Mouse (Mus musculus): ENCODE data around the gene Spint2. TPM values are rescaled to one million over a fixed set of nuclear protein-coding genes. Genes with fewer than 3 reads are reported as not detected.

Gene Spint2
- polyA plus RNA-seq, 1 experiment from 2014 or later = 399 TPM

GRCm38 (mm10) chr7:29271687-29272465, 9.8 kb downstream of the Spint2 start:
- Histone ChIP-seq H3K27me3 (ENCODE audit: control insufficient read depth, insufficient read depth, low read length) (no peaks in the 10 kb centered on the region), H3K4me1 (ENCODE audit: control insufficient read depth, insufficient read depth, low read length) (peaks cover 32% of the 10 kb centered on the region), H3K4me2 (ENCODE audit: low read depth, low read length) (no peak overlapping the region), H3K9ac (ENCODE audit: low read length) (peak overlapping the region; percentile 4), H3K36me3 (ENCODE audit: control insufficient read depth, insufficient read depth, low read length) (no peaks in the 10 kb centered on the region), H3K27ac (ENCODE audit: low read length) (peak overlapping the region; percentile 39), H3K4me3 (replicated peaks; ENCODE audit: low read length) (no peak overlapping the region), H3K9me3 (replicated peaks; ENCODE audit: control insufficient read depth, low read length) (no peaks in the 10 kb centered on the region)
- WGBS = 55% methylated on average over 8 of the region's 8 CpGs
- ATAC-seq (ENCODE audit: insufficient read depth, low FRiP score) = peak; percentile 2; the same call in 1 of the 2 replicates

- Histone ChIP-seq H3K27me3 (ENCODE audit: control insufficient read depth, insufficient read depth, low read length) (no peaks in the 10 kb centered on the region), H3K4me3 (replicated peaks; ENCODE audit: low read length) (no peak overlapping the region), H3K9me3 (replicated peaks; ENCODE audit: control insufficient read depth, low read length) (no peaks in the 10 kb centered on the region), H3K4me2 (ENCODE audit: low read depth, low read length) (no peak overlapping the region), H3K9ac (ENCODE audit: low read length) (no peak overlapping the region), H3K36me3 (ENCODE audit: control insufficient read depth, insufficient read depth, low read length) (no peaks in the 10 kb centered on the region), H3K27ac (ENCODE audit: low read length) (peak overlapping the region; percentile 52), H3K4me1 (ENCODE audit: control insufficient read depth, insufficient read depth, low read length) (peaks cover 31% of the 10 kb centered on the region)
- ATAC-seq (ENCODE audit: insufficient read depth, low FRiP score) = no peak
- WGBS = 74% methylated on average over 4 of the region's 4 CpGs
Measured at GRCm38 (mm10) chr7:29270445-29270844, 11.3 kb downstream of the Spint2 start.

GRCm38 (mm10) chr7:29266931-29267330, 14.8 kb downstream of the Spint2 start:
- Histone ChIP-seq H3K4me3 (replicated peaks; ENCODE audit: low read length) (no peak overlapping the region), H3K4me1 (ENCODE audit: control insufficient read depth, insufficient read depth, low read length) (peaks cover 30% of the 10 kb centered on the region), H3K27me3 (ENCODE audit: control insufficient read depth, insufficient read depth, low read length) (no peaks in the 10 kb centered on the region), H3K27ac (ENCODE audit: low read length) (peak overlapping the region; percentile 42; the same call in 1 of the 2 replicates), H3K9ac (ENCODE audit: low read length) (no peak overlapping the region), H3K9me3 (replicated peaks; ENCODE audit: control insufficient read depth, low read length) (no peaks in the 10 kb centered on the region), H3K36me3 (ENCODE audit: control insufficient read depth, insufficient read depth, low read length) (no peaks in the 10 kb centered on the region), H3K4me2 (ENCODE audit: low read depth, low read length) (no peak overlapping the region)
- WGBS = 56% methylated on average over 4 of the region's 4 CpGs
- peak; percentile 22; the same call in 1 of the 2 replicates for ATAC-seq (ENCODE audit: insufficient read depth, low FRiP score)

GRCm38 (mm10) chr7:29265636-29266035, 16.1 kb downstream of the Spint2 start:
- no peak for ATAC-seq (ENCODE audit: insufficient read depth, low FRiP score)
- Histone ChIP-seq H3K4me1 (ENCODE audit: control insufficient read depth, insufficient read depth, low read length) (peaks cover 19% of the 10 kb centered on the region), H3K27ac (ENCODE audit: low read length) (no peak overlapping the region), H3K4me3 (replicated peaks; ENCODE audit: low read length) (no peak overlapping the region), H3K9ac (ENCODE audit: low read length) (no peak overlapping the region), H3K9me3 (replicated peaks; ENCODE audit: control insufficient read depth, low read length) (no peaks in the 10 kb centered on the region), H3K4me2 (ENCODE audit: low read depth, low read length) (no peak overlapping the region), H3K36me3 (ENCODE audit: control insufficient read depth, insufficient read depth, low read length) (no peaks in the 10 kb centered on the region), H3K27me3 (ENCODE audit: control insufficient read depth, insufficient read depth, low read length) (no peaks in the 10 kb centered on the region)
- 78% methylated on average over 7 of the region's 7 CpGs for WGBS

GRCm38 (mm10) chr7:29263831-29264230, 17.9 kb downstream of the Spint2 start:
- Histone ChIP-seq H3K36me3 (ENCODE audit: control insufficient read depth, insufficient read depth, low read length) (no peaks in the 10 kb centered on the region), H3K4me1 (ENCODE audit: control insufficient read depth, insufficient read depth, low read length) (peaks cover 12% of the 10 kb centered on the region), H3K9me3 (replicated peaks; ENCODE audit: control insufficient read depth, low read length) (no peaks in the 10 kb centered on the region), H3K27ac (ENCODE audit: low read length) (no peak overlapping the region), H3K27me3 (ENCODE audit: control insufficient read depth, insufficient read depth, low read length) (no peaks in the 10 kb centered on the region), H3K4me2 (ENCODE audit: low read depth, low read length) (no peak overlapping the region), H3K4me3 (replicated peaks; ENCODE audit: low read length) (no peak overlapping the region), H3K9ac (ENCODE audit: low read length) (peak overlapping the region; percentile 14; the same call in 1 of the 2 replicates)
- no peak for ATAC-seq (ENCODE audit: insufficient read depth, low FRiP score)
- WGBS = 71% methylated on average over 3 of the region's 3 CpGs

- peaks cover 16% of the 10 kb centered on the region for H3K4me1 ChIP-seq (ENCODE audit: control insufficient read depth, insufficient read depth, low read length)
- no peaks in the 10 kb centered on the region for H3K27me3 ChIP-seq (ENCODE audit: control insufficient read depth, insufficient read depth, low read length)
- no peak overlapping the region for H3K4me3 ChIP-seq (replicated peaks; ENCODE audit: low read length)
- no peak for ATAC-seq (ENCODE audit: insufficient read depth, low FRiP score)
- H3K27ac ChIP-seq (ENCODE audit: low read length) = no peak overlapping the region
- no peak overlapping the region for H3K4me2 ChIP-seq (ENCODE audit: low read depth, low read length)
- H3K9me3 ChIP-seq (replicated peaks; ENCODE audit: control insufficient read depth, low read length) = no peaks in the 10 kb centered on the region
- no peaks in the 10 kb centered on the region for H3K36me3 ChIP-seq (ENCODE audit: control insufficient read depth, insufficient read depth, low read length)
- no peak overlapping the region for H3K9ac ChIP-seq (ENCODE audit: low read length)
- WGBS = 67% methylated on average over 6 of the region's 6 CpGs
Measured at GRCm38 (mm10) chr7:29262151-29262550, 19.6 kb downstream of the Spint2 start.

GRCm38 (mm10) chr7:29259781-29260730, 21.7 kb downstream of the Spint2 start:
- no peak for ATAC-seq (ENCODE audit: insufficient read depth, low FRiP score)
- Histone ChIP-seq H3K9ac (ENCODE audit: low read length) (no peak overlapping the region), H3K27me3 (ENCODE audit: control insufficient read depth, insufficient read depth, low read length) (no peaks in the 10 kb centered on the region), H3K4me2 (ENCODE audit: low read depth, low read length) (no peak overlapping the region), H3K27ac (ENCODE audit: low read length) (no peak overlapping the region), H3K4me3 (replicated peaks; ENCODE audit: low read length) (no peak overlapping the region), H3K9me3 (replicated peaks; ENCODE audit: control insufficient read depth, low read length) (no peaks in the 10 kb centered on the region), H3K36me3 (ENCODE audit: control insufficient read depth, insufficient read depth, low read length) (no peaks in the 10 kb centered on the region), H3K4me1 (ENCODE audit: control insufficient read depth, insufficient read depth, low read length) (peaks cover 9% of the 10 kb centered on the region)
- WGBS = 79% methylated on average over 10 of the region's 10 CpGs

GRCm38 (mm10) chr7:29257368-29257767, 24.3 kb downstream of the Spint2 start:
- H3K4me1 ChIP-seq (ENCODE audit: control insufficient read depth, insufficient read depth, low read length) = peaks cover 19% of the 10 kb centered on the region
- 94% methylated on average over 1 of the region's 1 CpGs for WGBS
- no peak for ATAC-seq (ENCODE audit: insufficient read depth, low FRiP score)

GRCm38 (mm10) chr7:29255875-29256274, 25.8 kb downstream of the Spint2 start:
- no peak overlapping the region for H3K4me3 ChIP-seq (replicated peaks; ENCODE audit: low read length)
- H3K27me3 ChIP-seq (ENCODE audit: control insufficient read depth, insufficient read depth, low read length) = no peaks in the 10 kb centered on the region
- no peak overlapping the region for H3K4me2 ChIP-seq (ENCODE audit: low read depth, low read length)
- no peak overlapping the region for H3K27ac ChIP-seq (ENCODE audit: low read length)
- peaks cover 19% of the 10 kb centered on the region for H3K4me1 ChIP-seq (ENCODE audit: control insufficient read depth, insufficient read depth, low read length)
- H3K9me3 ChIP-seq (replicated peaks; ENCODE audit: control insufficient read depth, low read length) = no peaks in the 10 kb centered on the region
- no peak overlapping the region for H3K9ac ChIP-seq (ENCODE audit: low read length)
- ATAC-seq (ENCODE audit: insufficient read depth, low FRiP score) = no peak
- H3K36me3 ChIP-seq (ENCODE audit: control insufficient read depth, insufficient read depth, low read length) = no peaks in the 10 kb centered on the region
- 76% methylated on average over 4 of the region's 4 CpGs for WGBS

More at GRCm38 (mm10) chr7:29257368-29257767, 24.3 kb downstream of the Spint2 start:
- no peak overlapping the region for H3K9ac ChIP-seq (ENCODE audit: low read length)
- H3K9me3 ChIP-seq (replicated peaks; ENCODE audit: control insufficient read depth, low read length) = no peaks in the 10 kb centered on the region
- no peak overlapping the region for H3K4me2 ChIP-seq (ENCODE audit: low read depth, low read length)
- H3K27ac ChIP-seq (ENCODE audit: low read length) = peak overlapping the region; percentile 43
- no peaks in the 10 kb centered on the region for H3K36me3 ChIP-seq (ENCODE audit: control insufficient read depth, insufficient read depth, low read length)
- H3K27me3 ChIP-seq (ENCODE audit: control insufficient read depth, insufficient read depth, low read length) = no peaks in the 10 kb centered on the region
- no peak overlapping the region for H3K4me3 ChIP-seq (replicated peaks; ENCODE audit: low read length)

All from stomach, embryonic 16.5 days (tissue).